Mouse (Mus musculus) thymus, postnatal 25 days (tissue): Measurements from ENCODE around the gene Golga3.

ENCODE experiments used
- DNase-seq: peaks from one replicate; pipeline ENCODE4 v3.0.0; 2022

Gene Golga3

DNA sequence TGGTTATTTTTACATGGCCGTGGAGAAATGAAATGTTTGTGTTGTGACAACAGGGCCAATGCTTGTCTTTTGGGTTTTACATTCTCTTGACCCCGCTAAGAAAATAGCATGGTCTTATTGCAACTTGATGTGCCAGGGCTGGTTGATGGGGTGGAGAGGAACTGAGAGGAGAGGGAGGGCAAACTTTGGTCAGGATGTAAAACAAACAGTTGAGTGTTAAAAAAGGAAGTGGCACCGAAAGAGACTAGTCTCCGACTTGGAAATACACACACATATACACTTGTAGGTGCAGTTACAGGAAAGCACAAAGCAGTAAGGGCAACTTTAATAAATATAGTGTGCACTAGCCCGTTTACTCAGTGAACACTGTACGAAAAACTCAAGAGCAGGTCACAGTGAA, 55.8 kb downstream of the Golga3 start:
- no peak for DNase-seq

DNA sequence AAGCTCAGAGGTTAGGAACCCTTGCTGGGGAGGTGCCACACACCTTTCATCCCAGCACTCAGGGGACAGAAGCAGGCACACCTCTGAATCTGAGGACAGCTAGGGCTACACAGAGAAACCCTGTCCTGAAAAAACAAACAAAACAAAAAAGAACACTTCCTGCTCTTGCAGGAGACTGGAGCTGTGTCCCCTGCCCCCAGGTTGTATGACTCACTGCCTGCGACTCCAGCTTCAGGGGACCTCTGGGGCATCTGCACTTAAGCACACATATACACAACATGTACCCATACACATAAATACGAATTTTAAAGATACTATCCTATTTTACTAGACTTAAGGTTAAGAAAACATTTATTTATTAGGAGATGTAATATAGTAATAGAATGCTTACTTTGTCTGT, 67.6 kb downstream of the Golga3 start:
- no peak for DNase-seq

DNA sequence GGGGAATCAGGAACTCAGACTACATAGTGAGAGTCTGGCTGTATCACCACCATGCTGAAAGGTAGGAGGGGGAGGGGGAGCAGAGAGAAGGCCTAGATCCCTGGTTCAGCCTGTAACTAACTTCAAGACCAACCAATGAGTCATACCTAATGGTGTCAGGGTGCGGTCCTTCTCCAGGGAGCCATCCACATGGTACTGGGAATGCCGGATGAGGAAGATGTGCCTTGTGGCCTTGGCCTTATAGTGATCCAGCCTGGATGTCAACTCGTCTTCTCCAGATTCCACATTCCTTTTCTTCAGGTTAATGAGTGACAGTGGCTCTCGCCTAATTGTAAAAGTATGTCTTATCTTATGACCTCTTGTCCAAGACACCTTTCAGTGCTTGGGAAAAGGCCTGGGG, 90.4 kb downstream of the Golga3 start:
- no peak for DNase-seq

DNA sequence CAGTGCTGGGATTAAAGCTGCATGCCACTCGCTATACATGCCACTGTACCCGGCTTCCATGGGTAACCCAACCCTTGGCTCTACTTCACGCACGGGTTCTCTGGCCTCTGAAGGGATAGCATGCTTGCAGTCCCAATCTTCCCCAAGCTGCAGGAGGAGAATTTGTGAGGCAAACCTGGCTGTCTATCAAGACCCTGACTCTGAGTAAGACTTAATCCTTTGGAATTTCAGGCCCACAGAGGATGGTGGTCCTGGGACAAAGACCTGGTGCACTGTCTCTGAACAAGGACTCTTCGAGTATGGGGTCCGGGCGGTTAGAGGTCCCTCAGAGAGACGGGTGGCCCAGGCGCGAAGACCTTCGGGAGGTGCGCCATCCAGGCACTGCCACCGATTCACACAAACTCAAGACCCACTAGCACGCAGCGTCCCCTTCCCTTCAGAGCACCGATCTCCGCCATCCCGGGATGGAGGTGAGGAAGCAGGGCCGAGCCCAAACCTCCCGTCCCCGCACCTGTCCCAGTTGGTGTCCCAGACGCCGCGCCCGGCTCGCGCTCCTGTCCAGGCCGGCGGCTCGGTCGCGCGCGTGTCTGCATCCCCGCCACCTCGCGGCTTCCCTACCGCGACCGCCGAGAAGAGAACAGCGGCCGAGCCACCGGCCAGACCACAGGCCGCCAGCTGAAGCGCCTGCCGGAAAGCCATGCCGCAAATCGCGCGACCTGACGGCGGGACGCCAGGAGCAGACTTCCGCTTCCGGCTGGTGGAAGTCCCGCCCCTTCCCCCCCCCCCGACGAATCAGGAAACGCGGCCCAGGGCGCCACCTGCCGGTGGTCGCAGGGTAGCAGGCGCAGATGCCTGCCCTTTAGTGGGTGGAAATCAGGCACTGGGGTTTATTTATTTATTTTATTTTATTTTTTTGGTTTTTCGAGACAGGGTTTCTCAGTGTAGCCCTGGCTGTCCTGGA, 92.9 kb downstream of the Golga3 start, which contains the start of gene Pgam5:
TSS of gene Pgam5 (minus strand) at position 773 of the 961 bp plus-strand sequence.
- peak; percentile 86 for DNase-seq

GRCm38 (mm10) chr5:110270242-110270641, 93.7 kb downstream of the Golga3 start:
- no peak for DNase-seq

DNA sequence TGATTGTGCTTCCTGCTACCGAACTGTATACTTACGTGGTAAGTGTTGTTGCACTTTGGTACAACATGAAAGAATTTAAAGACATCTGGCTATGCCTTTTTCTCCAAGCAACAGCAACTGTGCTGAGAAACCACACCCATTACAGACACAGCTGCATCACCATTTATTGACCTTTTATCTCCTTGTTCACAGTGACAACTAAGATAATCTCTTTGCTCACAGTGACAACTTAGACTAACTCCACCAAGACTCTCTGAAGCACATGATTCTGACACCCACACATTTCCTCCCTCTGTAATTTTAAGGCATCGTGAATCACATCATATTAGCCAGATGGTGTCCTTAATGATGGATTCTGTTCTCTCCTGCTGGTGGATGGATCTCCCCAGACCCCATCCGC, 97.6 kb downstream of the Golga3 start:
- DNase-seq: no peak

GRCm38 (mm10) chr5:110274846-110275245, 98.3 kb downstream of the Golga3 start:
- DNase-seq: no peak
